Mouse (Mus musculus) mouse trophoblast stem cell (cell line): Measurements from ENCODE around the gene Fam199x.

ENCODE experiments used
- in situ Hi-C, 2 experiments: fragments of 300-500 bp; cut with MseI, MboI; formaldehyde crosslinking; loops; 2 replicates in 1 of 2; 3 replicates in 1 of 2; pipeline ENCODE4 v1.15.1; 2025

The Fam199x gene

GRCm38 (mm10) chrX:137049425-137050225 lies at the start of gene Fam199x:
TSS of gene Fam199x (plus strand) at chrX:137049594.
- in situ Hi-C loops = no loop called here

GRCm38 (mm10) chrX:137015099-137015709 lies 34.2 kb upstream of the Fam199x start:
- in situ Hi-C loops = no loop called here

GRCm38 (mm10) chrX:137017668-137018067 lies 31.7 kb upstream of the Fam199x start:
- in situ Hi-C loops = no loop called here

- in situ Hi-C loops = no loop called here
Measured at GRCm38 (mm10) chrX:137019310-137019709, 30.1 kb upstream of the Fam199x start.

- in situ Hi-C loops = no loop called here
Measured at GRCm38 (mm10) chrX:137030916-137031315, 18.5 kb upstream of the Fam199x start.

GRCm38 (mm10) chrX:137031726-137032125 lies 17.7 kb upstream of the Fam199x start:
- in situ Hi-C loops = no loop called here

- in situ Hi-C loops = no loop called here
Measured at GRCm38 (mm10) chrX:137034322-137034721, 15.1 kb upstream of the Fam199x start.

GRCm38 (mm10) chrX:137037470-137037999 lies 11.9 kb upstream of the Fam199x start:
- in situ Hi-C loops = no loop called here

- in situ Hi-C loops = no loop called here
Measured at GRCm38 (mm10) chrX:137038000-137038483, 11.4 kb upstream of the Fam199x start, which contains the start of gene Slc25a53. TSS of gene Slc25a53 (minus strand) at chrX:137038302.

- in situ Hi-C loops = no loop called here
Measured at GRCm38 (mm10) chrX:137038502-137038901, 10.9 kb upstream of the Fam199x start.

GRCm38 (mm10) chrX:137049060-137049424 lies 352 bp upstream of the Fam199x start:
- in situ Hi-C loops = no loop called here

- in situ Hi-C loops = no loop called here
Measured at GRCm38 (mm10) chrX:137063202-137063601, 13.8 kb downstream of the Fam199x start.

- in situ Hi-C loops = no loop called here
Measured at GRCm38 (mm10) chrX:137104531-137104930, 55.1 kb downstream of the Fam199x start.

- in situ Hi-C loops = no loop called here
Measured at GRCm38 (mm10) chrX:137106498-137106897, 57.1 kb downstream of the Fam199x start.

- in situ Hi-C loops = no loop called here
Measured at GRCm38 (mm10) chrX:137118097-137118746, 68.8 kb downstream of the Fam199x start.

- in situ Hi-C loops = no loop called here
Measured at GRCm38 (mm10) chrX:137119675-137120423, 70.5 kb downstream of the Fam199x start.

GRCm38 (mm10) chrX:137121718-137122117 lies 72.3 kb downstream of the Fam199x start, which contains the start of gene Esx1:
TSS of gene Esx1 (minus strand) at chrX:137122083.
- in situ Hi-C loops = no loop called here

- in situ Hi-C loops = no loop called here
Measured at GRCm38 (mm10) chrX:137127542-137127941, 78.1 kb downstream of the Fam199x start.
